Mouse (Mus musculus) erythroblast, embryonic 14.5 days (primary cell): ENCODE data around the gene 9230102O04Rik. TPM values are rescaled to one million over a fixed set of nuclear protein-coding genes. Genes with fewer than 3 reads are reported as not detected.

Experiments
- H3K27me3 ChIP-seq: 2 replicates; pipeline ENCODE4 v1.6.1; 2012; ENCODE audit warnings: inconsistent platforms; ENCODE audit not compliant: control insufficient read depth
- H3K36me3 ChIP-seq: 2 replicates; pipeline ENCODE4 v1.6.1; 2012; ENCODE audit warnings: mild to moderate bottlenecking, inconsistent platforms; ENCODE audit not compliant: control insufficient read depth
- H3K4me1 ChIP-seq: 2 replicates; pipeline ENCODE4 v1.6.1; 2012; ENCODE audit warnings: inconsistent platforms; ENCODE audit not compliant: control insufficient read depth
- H3K4me3 ChIP-seq: replicated peaks from 2 replicates; pipeline ENCODE3; 2012; ENCODE audit warnings: moderate library complexity, mild to moderate bottlenecking, inconsistent platforms
- H3K9me3 ChIP-seq: 2 replicates; pipeline ENCODE4 v1.6.1; 2012; ENCODE audit warnings: low read length, inconsistent platforms, mixed read lengths; ENCODE audit not compliant: control insufficient read depth
- GATA1 ChIP-seq: IDR thresholded peaks from 2 replicates; pipeline ENCODE4 v1.6.1; 2012; ENCODE audit warnings: low read length, inconsistent platforms, mixed read lengths
- TAL1 ChIP-seq: IDR thresholded peaks from 3 replicates; pipeline ENCODE4 v1.6.1; 2012; ENCODE audit warnings: low read length, inconsistent platforms, mixed read lengths
- polyA plus RNA-seq: library from polyadenylated mRNA; stranded (reverse); fragments of >175 nt; gene quantifications from 2 replicates; pipeline ENCODE4 v1.2.3, GENCODE M21; 2012

The 9230102O04Rik gene
- not detected in 2 replicates for polyA plus RNA-seq

GRCm38 (mm10) chr2:9888913-9889650 is at the start of gene 9230102O04Rik:
TSS of gene 9230102O04Rik (minus strand) at chr2:9889540.
- Histone ChIP-seq H3K9me3 (no peaks in the 10 kb centered on the region; the same call in 1 of the 2 replicates), H3K4me3 (no peak within 1 kb of the TSS), H3K36me3 (no peaks in the 10 kb centered on the region), H3K27me3 (peaks cover 98% of the 10 kb centered on the region), H3K4me1 (no peaks in the 10 kb centered on the region; the same call in 1 of the 2 replicates)
- TF ChIP-seq TAL1 (no peak), GATA1 (no peak)

- Histone ChIP-seq H3K9me3 (no peaks in the 10 kb centered on the region), H3K36me3 (peaks cover 14% of the 10 kb centered on the region), H3K4me1 (no peaks in the 10 kb centered on the region), H3K4me3 (no peak overlapping the region), H3K27me3 (no peaks in the 10 kb centered on the region)
- TF ChIP-seq TAL1 (no peak), GATA1 (no peak)
Measured at GRCm38 (mm10) chr2:9935965-9936364, 46.6 kb upstream of the 9230102O04Rik start.

- H3K9me3 ChIP-seq: no peaks in the 10 kb centered on the region
Measured at GRCm38 (mm10) chr2:9926905-9927283, 37.6 kb upstream of the 9230102O04Rik start.

GRCm38 (mm10) chr2:9926194-9926904 is 37.0 kb upstream of the 9230102O04Rik start:
- Histone ChIP-seq H3K36me3 (peaks cover 17% of the 10 kb centered on the region), H3K9me3 (no peaks in the 10 kb centered on the region), H3K4me3 (no peak overlapping the region), H3K4me1 (no peaks in the 10 kb centered on the region), H3K27me3 (no peaks in the 10 kb centered on the region)
- TF ChIP-seq GATA1: no peak
- no peak for TF ChIP-seq TAL1

More at GRCm38 (mm10) chr2:9926905-9927283, 37.6 kb upstream of the 9230102O04Rik start:
- peaks cover 17% of the 10 kb centered on the region for H3K36me3 ChIP-seq
- H3K27me3 ChIP-seq: no peaks in the 10 kb centered on the region
- H3K4me1 ChIP-seq: no peaks in the 10 kb centered on the region
- no peak for TF ChIP-seq GATA1
- no peak for TF ChIP-seq TAL1
- no peak overlapping the region for H3K4me3 ChIP-seq

GRCm38 (mm10) chr2:9918691-9919471 is 29.5 kb upstream of the 9230102O04Rik start:
- Histone ChIP-seq H3K4me1 (no peaks in the 10 kb centered on the region), H3K36me3 (peaks cover 40% of the 10 kb centered on the region), H3K9me3 (no peaks in the 10 kb centered on the region), H3K4me3 (no peak overlapping the region), H3K27me3 (no peaks in the 10 kb centered on the region)
- TF ChIP-seq GATA1 (no peak), TAL1 (no peak)

- no peaks in the 10 kb centered on the region for H3K4me1 ChIP-seq
- no peak for TF ChIP-seq GATA1
- no peak for TF ChIP-seq TAL1
Measured at GRCm38 (mm10) chr2:9917602-9918001, 28.3 kb upstream of the 9230102O04Rik start.

GRCm38 (mm10) chr2:9905995-9906394 is 16.7 kb upstream of the 9230102O04Rik start:
- Histone ChIP-seq H3K36me3 (no peaks in the 10 kb centered on the region), H3K4me3 (peak overlapping the region; percentile 11)
- TF ChIP-seq GATA1 (no peak), TAL1 (no peak)

More at GRCm38 (mm10) chr2:9917602-9918001, 28.3 kb upstream of the 9230102O04Rik start:
- no peaks in the 10 kb centered on the region for H3K27me3 ChIP-seq
- H3K9me3 ChIP-seq: no peaks in the 10 kb centered on the region
- H3K4me3 ChIP-seq: no peak overlapping the region
- peaks cover 37% of the 10 kb centered on the region for H3K36me3 ChIP-seq

GRCm38 (mm10) chr2:9903854-9904560 is 14.7 kb upstream of the 9230102O04Rik start:
- TF ChIP-seq GATA1 (no peak), TAL1 (no peak)
- Histone ChIP-seq H3K27me3 (peaks cover 20% of the 10 kb centered on the region), H3K4me3 (no peak overlapping the region), H3K4me1 (peaks cover 3% of the 10 kb centered on the region), H3K9me3 (no peaks in the 10 kb centered on the region), H3K36me3 (no peaks in the 10 kb centered on the region)

More at GRCm38 (mm10) chr2:9905995-9906394, 16.7 kb upstream of the 9230102O04Rik start:
- peaks cover 3% of the 10 kb centered on the region for H3K4me1 ChIP-seq
- H3K27me3 ChIP-seq: peaks cover 10% of the 10 kb centered on the region
- H3K9me3 ChIP-seq: no peaks in the 10 kb centered on the region
